Mouse (Mus musculus) hindbrain, postnatal 0 days (tissue): Measurements from ENCODE around the gene Rdh11. TPM values are rescaled to one million over a fixed set of nuclear protein-coding genes. Genes with fewer than 3 reads are reported as not detected.

Experiments
- ATAC-seq: fragments of 200-750 bp; cut with Nextera tagmentation; 2 replicates; pipeline ENCODE4 v1.8.0; 2017; ENCODE audit warnings: mild to moderate bottlenecking, moderate TSS enrichment, moderate library complexity
- DNase-seq: peaks from one replicate; pipeline ENCODE4 v3.0.0-alpha.2; 2015; ENCODE audit warnings: low spot score
- H3K27ac ChIP-seq: fragments of 300-500 bp; sonication (generic); 2 replicates; pipeline ENCODE4 v1.5.1; 2014; ENCODE audit warnings: mild to moderate bottlenecking
- H3K27me3 ChIP-seq: fragments of 300-500 bp; sonication (generic); 2 replicates; pipeline ENCODE4 v1.6.1; 2014; ENCODE audit warnings: low read length, mixed read lengths; ENCODE audit not compliant: insufficient read depth
- H3K36me3 ChIP-seq: fragments of 300-500 bp; sonication (generic); 2 replicates; pipeline ENCODE4 v1.6.1; 2014; ENCODE audit warnings: low read length, mixed read lengths; ENCODE audit not compliant: insufficient read depth
- H3K4me1 ChIP-seq: fragments of 300-500 bp; sonication (generic); 2 replicates; pipeline ENCODE4 v1.6.1; 2014; ENCODE audit warnings: antibody characterized with exemption, low read length, mixed read lengths; ENCODE audit not compliant: insufficient read depth
- H3K4me2 ChIP-seq: fragments of 300-500 bp; sonication (generic); 2 replicates; pipeline ENCODE4 v1.6.1; 2014; ENCODE audit warnings: low read depth, mild to moderate bottlenecking, low read length, moderate library complexity, mixed read lengths
- H3K4me3 ChIP-seq: fragments of 300-500 bp; sonication (generic); 2 replicates; pipeline ENCODE4 v1.5.1; 2014; ENCODE audit warnings: low read length
- H3K9ac ChIP-seq: fragments of 300-500 bp; sonication (generic); replicated peaks from 2 replicates; pipeline ENCODE4 v1.6.1; 2014; ENCODE audit warnings: mild to moderate bottlenecking, low read length, moderate library complexity, mixed read lengths
- H3K9me3 ChIP-seq: fragments of 300-500 bp; sonication (generic); 2 replicates; pipeline ENCODE4 v1.6.1; 2016; ENCODE audit warnings: low read length, mixed read lengths
- CTCF ChIP-seq: IDR thresholded peaks from 2 replicates; pipeline ENCODE4 v1.5.1; 2016; ENCODE audit warnings: antibody characterized with exemption, control low read depth, low read depth
- WGBS: fragments of 180-500 bp; shearing (Covaris S2); extraction: QIAGEN DNeasy Blood & Tissue Kit; methylation state at CpG from one replicate; pipeline ENCODE4 v1.1.7; 2014; 5-methylcytosine and 5-hydroxymethylcytosine counted together
- polyA plus RNA-seq: library from polyadenylated mRNA; unstranded; fragments of >200 nt; fragmentation: Nextera tagmentation; extraction: Ambion mirVana; gene quantifications from 2 replicates; pipeline ENCODE4 v1.2.1, GENCODE M21; 2015
- total RNA-seq: library from RNA; depleted of rRNA; stranded (reverse); fragments of >200 nt; gene quantifications from 2 replicates; pipeline ENCODE4 v1.2.3, GENCODE M21; 2014; rRNA removed

Gene Rdh11
- total and polyA plus RNA-seq, 2 experiments from 2014 or later, result 30.7 to 46.1 TPM

GRCm38 (mm10) chr12:79131706-79132460 is 60.2 kb downstream of the Rdh11 start:
- H3K36me3 ChIP-seq, result no peaks in the 10 kb centered on the region
- TF ChIP-seq CTCF, result no peak
- H3K9me3 ChIP-seq, result no peaks in the 10 kb centered on the region
- ATAC-seq (no peak), DNase-seq (no peak)
- H3K27me3 ChIP-seq, result 0 out of 2 replicates have a peak, but pooled peaks cover 4% of the 10 kb centered on the region
- 32% methylated on average over 5 of the region's 5 CpGs for WGBS
- no peak overlapping the region for H3K27ac ChIP-seq
- peaks cover 13% of the 10 kb centered on the region for H3K4me1 ChIP-seq
- H3K9ac ChIP-seq, result peak overlapping the region; percentile 61
- peak overlapping the region; percentile 87 for H3K4me2 ChIP-seq
- peak overlapping the region; percentile 54 for H3K4me3 ChIP-seq

- under 1% methylated on average over 22 of the region's 22 CpGs for WGBS
- 0 out of 2 replicates have a peak, but pooled peaks cover 4% of the 10 kb centered on the region for H3K27me3 ChIP-seq
- no peak for TF ChIP-seq CTCF
- peak overlapping the region; percentile 41; the same call in 1 of the 2 replicates for H3K27ac ChIP-seq
- ATAC-seq, result 0 out of 2 replicates have a peak, but pooled peaks have one; percentile 38
- H3K9ac ChIP-seq, result peak overlapping the region; percentile 61
- no peaks in the 10 kb centered on the region for H3K36me3 ChIP-seq
- H3K4me1 ChIP-seq, result peaks cover 13% of the 10 kb centered on the region
- peak; percentile 46 for DNase-seq
- H3K9me3 ChIP-seq, result no peaks in the 10 kb centered on the region
- peak overlapping the region; percentile 54 for H3K4me3 ChIP-seq
- H3K4me2 ChIP-seq, result peak overlapping the region; percentile 87
These were observed 60.9 kb downstream of the Rdh11 start for GRCm38 (mm10) chr12:79131178-79131675.

GRCm38 (mm10) chr12:79130299-79131177 is 61.6 kb downstream of the Rdh11 start, which contains the start of gene Arg2:
TSS of gene Arg2 (plus strand) at chr12:79130777.
- Histone ChIP-seq H3K4me2 (peak within 1 kb of the TSS; percentile 87), H3K9me3 (no peaks in the 10 kb centered on the region), H3K4me1 (peaks cover 13% of the 10 kb centered on the region), H3K27ac (peak within 1 kb of the TSS; percentile 41; the same call in 1 of the 2 replicates), H3K9ac (peak within 1 kb of the TSS; percentile 61), H3K27me3 (0 out of 2 replicates have a peak, but pooled peaks cover 4% of the 10 kb centered on the region), H3K4me3 (peak within 1 kb of the TSS; percentile 54), H3K36me3 (no peaks in the 10 kb centered on the region)
- under 1% methylated on average over 47 of the region's 47 CpGs for WGBS
- no peak for TF ChIP-seq CTCF
- ATAC-seq (peak; percentile 93), DNase-seq (peak; percentile 77)

Other genes starting within 250 kb of the Rdh11 start
- gene Tmem229b, start 184.7 kb downstream of the Rdh11 start, total RNA-seq, result 192 and 214 TPM in 2 replicates
- gene Tmem229b, start 184.7 kb downstream of the Rdh11 start, polyA plus RNA-seq, result 51.0 and 54.4 TPM in 2 replicates
- gene Plekhh1, start 163.1 kb downstream of the Rdh11 start, total RNA-seq, result 5.5 and 5.9 TPM in 2 replicates
- 1.2 and 1.4 TPM in 2 replicates for gene Plekhh1, start 163.1 kb downstream of the Rdh11 start, polyA plus RNA-seq
- 25.0 and 41.9 TPM in 2 replicates for gene Pigh, start 102.6 kb downstream of the Rdh11 start, total RNA-seq
- gene Pigh, start 102.6 kb downstream of the Rdh11 start, polyA plus RNA-seq, result 12.8 TPM in 2 replicates
- gene Arg2, start 61.5 kb downstream of the Rdh11 start, total RNA-seq, result 9.8 and 10.1 TPM in 2 replicates
- gene Arg2, start 61.5 kb downstream of the Rdh11 start, polyA plus RNA-seq, result 19.5 and 20.5 TPM in 2 replicates
- 49.4 and 59.7 TPM in 2 replicates for gene Vti1b, start 19.6 kb downstream of the Rdh11 start, total RNA-seq
- gene Vti1b, start 19.6 kb downstream of the Rdh11 start, polyA plus RNA-seq, result 217 and 218 TPM in 2 replicates
- 0.47 and 0.86 TPM in 2 replicates for gene Rdh12, start 16.6 kb upstream of the Rdh11 start, total RNA-seq
- gene Rdh12, start 16.6 kb upstream of the Rdh11 start, polyA plus RNA-seq, result 0.63 and 0.83 TPM in 2 replicates
- gene Zfyve26, start 104.0 kb upstream of the Rdh11 start, total RNA-seq, result 24.5 and 28.0 TPM in 2 replicates
- 6.6 and 7.7 TPM in 2 replicates for gene Zfyve26, start 104.0 kb upstream of the Rdh11 start, polyA plus RNA-seq
- gene Rad51b, start 105.0 kb upstream of the Rdh11 start, total RNA-seq, result 1.1 and 1.4 TPM in 2 replicates
- 1.1 and 1.9 TPM in 2 replicates for gene Rad51b, start 105.0 kb upstream of the Rdh11 start, polyA plus RNA-seq